Mouse (Mus musculus): Measurements from ENCODE around the gene Stx5a. TPM values are rescaled to one million over a fixed set of nuclear protein-coding genes. Genes with fewer than 3 reads are reported as not detected.
A peak's percentile ranks its signal among the peaks of the same experiment; 100 is the strongest.

Stx5a gene
- polyA plus RNA-seq, 1 experiment = 83.9 TPM

- Histone ChIP-seq H3K27ac (ENCODE audit: control insufficient read depth, insufficient read depth, low read depth, low read length, poor library complexity) (peak overlapping the region; percentile 97), H3K4me1 (ENCODE audit: control insufficient read depth, insufficient read depth, low read length) (peaks cover 1% of the 10 kb centered on the region), H3K4me3 (replicated peaks; ENCODE audit: control insufficient read depth, low read depth, low read length) (peak overlapping the region; percentile 90)
- 4% methylated on average over 14 of the region's 14 CpGs for WGBS
- TF ChIP-seq CTCF (IDR thresholded peaks at IDR 0.05; ENCODE audit: control insufficient read depth, insufficient read depth, low read length) = no peak
- TF ChIP-seq POLR2A (IDR thresholded peaks at IDR 0.05; ENCODE audit: borderline replicate concordance, control insufficient read depth, low read depth, low read length) = peak; percentile 9; the same call in 1 of the 2 replicates
These were observed 963 bp downstream of the Stx5a start for GRCm38 (mm10) chr19:8742176-8742575.

DNA sequence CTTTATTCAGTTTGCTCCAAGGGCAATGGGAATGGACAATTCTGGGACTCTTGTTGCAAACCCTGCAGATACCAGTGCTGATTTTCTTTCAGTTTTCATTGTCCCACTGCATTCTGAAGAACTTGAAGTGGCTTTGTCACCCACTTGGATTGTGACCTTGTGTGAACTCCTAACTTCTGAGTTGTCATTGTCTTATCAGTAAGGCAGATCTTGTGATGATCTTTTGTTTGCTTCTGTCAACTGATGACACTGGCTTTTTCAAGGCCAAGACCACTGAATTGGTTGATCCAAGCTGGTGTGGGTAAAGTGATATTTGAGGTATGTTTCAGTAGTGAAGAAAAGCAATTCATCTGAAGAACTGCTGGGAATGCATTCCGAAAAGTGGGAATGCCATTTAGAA, 4.2 kb downstream of the Stx5a start:
- WGBS = 86% methylated on average over 1 of the region's 1 CpGs

DNA sequence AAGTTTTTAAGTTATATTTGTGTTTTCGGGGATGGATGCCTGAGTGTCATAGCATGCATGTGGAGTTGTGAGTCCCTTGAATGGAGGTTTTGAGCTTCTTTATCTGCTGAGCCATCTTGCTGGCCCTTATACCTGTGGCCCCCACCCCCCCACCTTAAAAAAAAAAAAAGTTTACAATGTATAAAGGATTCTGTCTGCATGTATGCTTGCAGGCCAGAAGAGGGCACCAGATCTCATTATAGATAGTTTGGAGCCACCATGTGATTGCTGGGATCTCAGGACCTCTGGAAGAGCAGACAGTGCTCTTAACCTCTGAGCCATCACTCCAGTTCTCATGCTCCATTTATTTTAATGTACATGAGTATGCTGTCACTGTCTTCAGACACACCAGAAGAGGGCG, 6.2 kb downstream of the Stx5a start:
- no peak overlapping the region for H3K4me3 ChIP-seq (replicated peaks; ENCODE audit: control insufficient read depth, low read depth, low read length)
- no peak overlapping the region for H3K27ac ChIP-seq (ENCODE audit: control insufficient read depth, insufficient read depth, low read depth, low read length, poor library complexity)
- 78% methylated on average over 2 of the region's 2 CpGs for WGBS
- TF ChIP-seq CTCF (IDR thresholded peaks at IDR 0.05; ENCODE audit: control insufficient read depth, insufficient read depth, low read length) (no peak), POLR2A (IDR thresholded peaks at IDR 0.05; ENCODE audit: borderline replicate concordance, control insufficient read depth, low read depth, low read length) (no peak)
- no peaks in the 10 kb centered on the region; the same call in 1 of the 2 replicates for H3K4me1 ChIP-seq (ENCODE audit: control insufficient read depth, insufficient read depth, low read length)

More for the DNA sequence above, 4.2 kb downstream of the Stx5a start:
- Histone ChIP-seq H3K4me3 (replicated peaks; ENCODE audit: control insufficient read depth, low read depth, low read length) (no peak overlapping the region), H3K27ac (ENCODE audit: control insufficient read depth, insufficient read depth, low read depth, low read length, poor library complexity) (no peak overlapping the region), H3K4me1 (ENCODE audit: control insufficient read depth, insufficient read depth, low read length) (peaks cover 1% of the 10 kb centered on the region)
- TF ChIP-seq CTCF (IDR thresholded peaks at IDR 0.05; ENCODE audit: control insufficient read depth, insufficient read depth, low read length) (no peak), POLR2A (IDR thresholded peaks at IDR 0.05; ENCODE audit: borderline replicate concordance, control insufficient read depth, low read depth, low read length) (no peak)

- TF ChIP-seq CTCF (IDR thresholded peaks at IDR 0.05; ENCODE audit: control insufficient read depth, insufficient read depth, low read length) = no peak
- TF ChIP-seq POLR2A (IDR thresholded peaks at IDR 0.05; ENCODE audit: borderline replicate concordance, control insufficient read depth, low read depth, low read length) = no peak
- H3K27ac ChIP-seq (ENCODE audit: control insufficient read depth, insufficient read depth, low read depth, low read length, poor library complexity) = no peak overlapping the region
- 57% methylated on average over 3 of the region's 3 CpGs for WGBS
These were observed 14.4 kb downstream of the Stx5a start for GRCm38 (mm10) chr19:8755652-8756051.

GRCm38 (mm10) chr19:8756635-8757387, 15.6 kb downstream of the Stx5a start, which contains the start of gene Nxf1:
Nxf1 (plus strand) TSS chr19:8757073.
- H3K27ac ChIP-seq (ENCODE audit: control insufficient read depth, insufficient read depth, low read depth, low read length, poor library complexity) = peak within 1 kb of the TSS; percentile 98
- no peaks in the 10 kb centered on the region; the same call in 1 of the 2 replicates for H3K4me1 ChIP-seq (ENCODE audit: control insufficient read depth, insufficient read depth, low read length)
- under 1% methylated on average over 75 of the region's 75 CpGs for WGBS
- TF ChIP-seq CTCF (IDR thresholded peaks at IDR 0.05; ENCODE audit: control insufficient read depth, insufficient read depth, low read length) (no peak; the same call in 1 of the 2 replicates), POLR2A (IDR thresholded peaks at IDR 0.05; ENCODE audit: borderline replicate concordance, control insufficient read depth, low read depth, low read length) (peak; percentile 97)
- H3K4me3 ChIP-seq (replicated peaks; ENCODE audit: control insufficient read depth, low read depth, low read length) = peak within 1 kb of the TSS; percentile 100

More at GRCm38 (mm10) chr19:8755652-8756051, 14.4 kb downstream of the Stx5a start:
- H3K4me1 ChIP-seq (ENCODE audit: control insufficient read depth, insufficient read depth, low read length) = no peaks in the 10 kb centered on the region; the same call in 1 of the 2 replicates
- no peak overlapping the region for H3K4me3 ChIP-seq (replicated peaks; ENCODE audit: control insufficient read depth, low read depth, low read length)

- WGBS = 1% methylated on average over 14 of the region's 14 CpGs
- peak overlapping the region; percentile 100 for H3K4me3 ChIP-seq (replicated peaks; ENCODE audit: control insufficient read depth, low read depth, low read length)
- TF ChIP-seq CTCF (IDR thresholded peaks at IDR 0.05; ENCODE audit: control insufficient read depth, insufficient read depth, low read length) (no peak), POLR2A (IDR thresholded peaks at IDR 0.05; ENCODE audit: borderline replicate concordance, control insufficient read depth, low read depth, low read length) (no peak)
- H3K4me1 ChIP-seq (ENCODE audit: control insufficient read depth, insufficient read depth, low read length) = no peaks in the 10 kb centered on the region; the same call in 1 of the 2 replicates
- peak overlapping the region; percentile 98 for H3K27ac ChIP-seq (ENCODE audit: control insufficient read depth, insufficient read depth, low read depth, low read length, poor library complexity)
These were observed 16.3 kb downstream of the Stx5a start for GRCm38 (mm10) chr19:8757471-8757998.

DNA sequence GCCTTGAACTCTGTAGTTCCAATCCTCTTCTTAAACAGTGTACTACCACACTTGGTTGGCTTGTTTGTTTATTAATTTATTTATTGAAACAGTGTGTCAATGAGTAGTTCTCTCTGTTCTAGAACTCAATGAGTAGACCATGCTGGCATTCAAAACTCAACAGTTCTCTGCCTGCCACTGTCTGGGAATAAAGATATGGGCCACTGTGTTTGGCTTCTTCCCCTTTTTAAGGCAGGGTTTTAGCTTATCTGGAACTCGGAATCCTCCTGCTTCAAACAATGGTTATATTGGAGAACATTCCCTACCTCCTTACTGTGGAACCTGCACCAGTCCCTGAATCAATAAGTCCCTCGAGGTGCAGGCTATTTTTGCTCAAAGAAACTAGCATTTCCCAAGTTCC, 17.7 kb downstream of the Stx5a start:
- no peaks in the 10 kb centered on the region; the same call in 1 of the 2 replicates for H3K4me1 ChIP-seq (ENCODE audit: control insufficient read depth, insufficient read depth, low read length)
- no peak overlapping the region for H3K4me3 ChIP-seq (replicated peaks; ENCODE audit: control insufficient read depth, low read depth, low read length)
- no peak overlapping the region for H3K27ac ChIP-seq (ENCODE audit: control insufficient read depth, insufficient read depth, low read depth, low read length, poor library complexity)
- 27% methylated on average over 2 of the region's 2 CpGs for WGBS
- TF ChIP-seq CTCF (IDR thresholded peaks at IDR 0.05; ENCODE audit: control insufficient read depth, insufficient read depth, low read length) (no peak), POLR2A (IDR thresholded peaks at IDR 0.05; ENCODE audit: borderline replicate concordance, control insufficient read depth, low read depth, low read length) (no peak)

DNA sequence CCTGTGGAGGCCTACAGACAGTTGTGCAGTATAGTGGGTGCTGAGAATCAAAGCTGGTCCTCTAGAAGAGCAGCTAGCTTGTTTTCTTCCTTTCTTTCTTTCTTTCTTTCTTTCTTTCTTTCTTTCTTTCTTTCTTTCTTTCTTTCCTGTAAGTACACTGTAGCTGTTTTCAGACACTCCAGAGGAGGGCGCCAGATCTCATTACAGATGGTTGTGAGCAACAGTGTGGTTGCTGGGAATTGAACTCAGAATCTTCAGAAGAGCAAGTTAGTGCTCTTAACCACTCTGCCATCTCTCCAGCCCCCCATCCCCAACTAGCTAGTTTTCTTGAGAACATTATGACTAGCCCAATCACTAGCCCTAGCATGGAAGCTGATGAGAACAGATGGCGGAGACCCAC, 19.5 kb downstream of the Stx5a start:
- H3K4me3 ChIP-seq (replicated peaks; ENCODE audit: control insufficient read depth, low read depth, low read length) = no peak overlapping the region
- H3K4me1 ChIP-seq (ENCODE audit: control insufficient read depth, insufficient read depth, low read length) = no peaks in the 10 kb centered on the region; the same call in 1 of the 2 replicates
- no peak overlapping the region for H3K27ac ChIP-seq (ENCODE audit: control insufficient read depth, insufficient read depth, low read depth, low read length, poor library complexity)
- TF ChIP-seq CTCF (IDR thresholded peaks at IDR 0.05; ENCODE audit: control insufficient read depth, insufficient read depth, low read length) (no peak), POLR2A (IDR thresholded peaks at IDR 0.05; ENCODE audit: borderline replicate concordance, control insufficient read depth, low read depth, low read length) (no peak)
- 91% methylated on average over 2 of the region's 2 CpGs for WGBS

All from bone marrow, adult 2 months (tissue).